Mouse (Mus musculus) heart, postnatal 4 days (tissue): ENCODE measurements around the gene Lrrtm4. TPM values are rescaled to one million over a fixed set of nuclear protein-coding genes. Genes with fewer than 3 reads are reported as not detected.

Experiments used
- DNase-seq: peaks from one replicate; pipeline ENCODE4 v3.0.0; 2021
- total RNA-seq, 2 experiments: library from RNA; stranded (reverse); gene quantifications; 2 replicates each; pipeline ENCODE4 v1.2.3; 2021

Lrrtm4 gene
- total RNA-seq, 2 experiments from 2014 or later, result 0.16 TPM; not detected in 1

DNA sequence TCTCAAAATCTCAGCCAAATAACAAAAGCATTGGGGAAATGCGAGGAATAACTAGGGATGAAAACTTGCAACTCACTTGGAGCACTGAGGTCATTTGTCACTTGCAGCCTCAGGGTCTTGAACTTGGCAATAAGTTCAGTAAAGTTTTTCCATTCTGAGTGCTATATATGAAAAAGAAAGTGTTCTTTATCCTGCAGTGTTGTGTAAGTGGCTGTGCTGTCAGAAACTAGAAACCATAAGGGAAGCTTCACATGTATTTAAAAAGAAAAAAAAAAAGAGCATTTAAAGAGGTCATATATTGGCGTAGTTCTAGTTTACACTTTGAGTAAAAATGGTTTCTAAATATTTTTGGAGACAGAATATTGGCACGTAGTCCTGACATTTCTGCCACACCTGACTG is 313.1 kb downstream of the Lrrtm4 start:
- no peak for DNase-seq

DNA sequence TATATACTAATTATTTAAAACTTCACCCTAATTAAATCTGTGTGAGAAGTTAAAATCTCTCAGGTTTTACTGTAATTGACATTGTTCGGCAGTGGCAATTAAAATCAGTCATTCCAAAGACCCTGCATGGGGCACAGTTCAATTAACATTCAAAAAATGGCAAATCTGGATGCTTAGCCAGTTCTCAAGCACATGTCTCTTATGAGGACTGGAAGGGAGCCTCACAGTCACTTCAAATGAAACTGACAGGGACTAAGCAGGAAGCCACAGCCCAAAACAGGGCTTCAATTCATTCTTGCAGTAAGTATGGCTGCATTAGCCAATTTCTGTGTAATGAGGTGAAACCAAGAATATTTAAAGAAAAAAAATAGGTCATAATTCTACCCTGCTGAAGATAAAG is 333.6 kb downstream of the Lrrtm4 start:
- DNase-seq, result no peak

DNA sequence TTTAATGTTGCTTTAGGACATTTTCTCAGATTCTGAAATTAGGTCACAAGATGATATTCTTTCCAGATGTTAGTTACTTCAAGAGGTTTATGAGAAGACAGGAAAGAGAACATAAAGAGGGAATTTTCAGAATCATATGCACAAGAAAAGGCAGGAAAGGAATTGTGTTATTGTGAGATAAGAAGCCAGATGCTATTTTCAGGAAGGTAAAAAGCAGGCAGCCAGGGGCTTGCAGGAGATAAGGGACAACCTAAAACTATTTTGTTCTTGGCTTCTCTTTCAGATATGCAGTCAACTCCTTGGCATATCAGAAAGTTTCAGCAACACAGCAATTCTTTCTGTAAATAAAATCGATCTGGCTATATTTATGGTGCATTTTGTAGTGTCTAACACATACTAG is 338.4 kb downstream of the Lrrtm4 start:
- DNase-seq, result no peak

DNA sequence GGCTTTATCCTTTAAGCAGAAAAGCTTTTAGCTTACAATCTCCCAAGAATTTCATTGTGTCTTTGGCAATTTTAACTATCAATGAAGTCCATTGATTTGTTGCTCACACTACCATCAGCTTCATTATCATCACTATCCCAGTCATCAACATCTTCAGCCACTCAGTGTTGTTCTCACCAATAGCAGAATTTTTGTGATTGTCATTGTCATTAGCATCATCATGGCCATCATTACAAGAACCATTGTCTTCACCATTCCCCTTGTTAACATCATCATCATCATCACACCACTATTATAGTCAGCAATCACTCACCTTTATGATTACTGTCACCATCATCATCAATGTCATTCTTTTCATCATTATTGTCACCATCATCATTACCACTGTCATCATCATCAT is 344.9 kb downstream of the Lrrtm4 start:
- DNase-seq, result no peak

- DNase-seq, result no peak
These were observed 347.9 kb downstream of the Lrrtm4 start for GRCm38 (mm10) chr6:80366532-80366931.

- DNase-seq, result no peak
These were observed 370.9 kb downstream of the Lrrtm4 start for GRCm38 (mm10) chr6:80389571-80389970.

DNA sequence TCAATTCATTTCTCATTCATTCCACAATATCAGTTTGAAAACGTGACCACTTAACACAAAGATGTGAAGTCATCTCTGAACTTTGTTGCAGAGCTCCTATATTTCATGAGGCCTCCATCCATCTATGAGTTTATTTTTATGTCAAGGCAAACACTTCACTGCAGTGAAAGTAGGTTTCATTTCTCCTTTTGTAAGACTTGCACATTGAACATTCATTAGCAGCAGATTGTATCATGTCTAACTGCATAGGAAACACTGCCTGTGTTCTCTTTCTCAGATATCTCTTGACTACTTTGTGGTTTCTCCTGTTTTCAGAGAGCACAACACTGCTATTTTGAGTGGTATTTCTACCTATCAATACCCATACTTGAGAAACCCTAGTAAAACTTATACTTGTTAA is 388.1 kb downstream of the Lrrtm4 start:
- DNase-seq, result no peak

GRCm38 (mm10) chr6:80440135-80440534 is 421.5 kb downstream of the Lrrtm4 start:
- no peak for DNase-seq

DNA sequence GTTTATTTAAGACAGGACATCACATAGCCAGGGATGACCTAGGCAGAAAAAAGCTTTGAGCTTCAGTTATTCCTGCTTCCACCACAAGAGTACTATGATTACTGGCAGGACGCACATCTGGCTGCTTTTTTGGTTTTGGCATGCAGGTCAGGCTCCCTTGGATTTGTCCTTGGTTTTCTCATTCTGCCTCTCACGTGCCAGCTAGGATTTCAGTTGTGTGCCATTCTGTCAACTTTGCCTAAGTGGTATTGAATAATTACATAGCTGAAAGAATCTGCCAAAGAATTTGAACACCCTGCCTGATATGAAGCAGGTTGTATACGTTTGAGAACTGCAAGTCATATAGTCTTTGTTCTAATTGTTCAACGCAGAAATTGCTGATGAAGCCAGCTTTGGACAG is 451.9 kb downstream of the Lrrtm4 start:
- no peak for DNase-seq

GRCm38 (mm10) chr6:80476153-80476552 is 457.5 kb downstream of the Lrrtm4 start:
- no peak for DNase-seq

GRCm38 (mm10) chr6:80545017-80545416 is 526.3 kb downstream of the Lrrtm4 start:
- no peak for DNase-seq

- DNase-seq, result no peak
These were observed 531.2 kb downstream of the Lrrtm4 start for GRCm38 (mm10) chr6:80549907-80550306.

DNA sequence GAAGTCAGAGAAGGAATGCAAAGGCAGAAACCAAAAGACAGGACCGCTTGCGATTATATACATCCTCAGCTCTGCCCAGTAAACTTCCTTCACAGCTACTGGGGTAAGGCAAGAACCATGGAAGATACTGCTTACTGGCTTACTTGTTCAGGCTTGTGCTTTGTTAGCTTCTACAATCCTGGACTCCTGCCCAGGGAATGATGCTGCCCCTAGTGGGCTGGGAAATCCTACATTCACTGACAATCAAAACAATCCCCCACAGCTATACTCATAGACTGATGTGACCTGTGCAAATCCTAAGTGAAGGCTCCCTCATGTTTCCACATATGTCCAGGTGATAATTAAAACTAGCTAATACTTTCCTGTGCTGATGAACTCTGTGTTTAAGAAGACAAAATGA is 534.7 kb downstream of the Lrrtm4 start:
- DNase-seq, result no peak

DNA sequence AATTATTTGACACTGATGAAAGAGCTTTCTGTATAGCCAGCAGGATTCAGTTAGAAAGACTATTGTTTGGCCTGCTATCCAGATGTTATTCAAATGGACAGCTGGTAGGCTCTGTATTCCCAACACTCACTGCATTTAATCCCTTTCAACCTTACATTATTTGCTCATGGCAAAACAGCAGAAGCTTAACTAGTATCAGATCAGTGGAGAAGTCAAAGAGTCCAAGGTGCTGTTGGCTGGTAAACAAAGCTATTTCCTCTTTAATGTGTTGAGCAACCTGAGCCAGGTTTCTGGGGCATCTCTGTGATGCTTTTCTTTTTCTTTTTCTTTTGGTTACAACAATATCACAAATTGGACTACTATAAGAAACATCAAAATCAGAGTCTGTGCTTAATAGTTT is 536.3 kb downstream of the Lrrtm4 start:
- DNase-seq, result no peak

GRCm38 (mm10) chr6:80577227-80577626 is 558.5 kb downstream of the Lrrtm4 start:
- no peak for DNase-seq

DNA sequence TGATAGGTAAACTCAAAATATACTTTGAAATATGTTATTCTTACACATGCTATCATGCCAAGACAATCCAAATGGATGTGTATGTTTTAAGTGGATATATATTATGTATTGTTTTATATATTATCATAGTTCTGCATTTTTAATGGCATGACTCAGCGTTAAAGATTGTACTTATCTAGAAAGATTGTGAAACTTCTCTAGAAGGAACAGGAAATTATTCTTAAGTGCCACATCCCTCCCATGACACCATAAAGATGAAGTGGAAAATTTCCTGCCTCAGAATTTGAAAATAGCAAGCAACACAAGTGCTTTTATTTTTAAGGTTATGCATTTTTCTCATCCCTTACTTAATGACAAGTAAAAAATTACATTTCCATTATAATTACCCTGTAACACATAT is 563.5 kb downstream of the Lrrtm4 start:
- no peak for DNase-seq

- no peak for DNase-seq
These were observed 571.1 kb downstream of the Lrrtm4 start for GRCm38 (mm10) chr6:80589776-80590175.

- no peak for DNase-seq
These were observed 600.8 kb downstream of the Lrrtm4 start for GRCm38 (mm10) chr6:80619508-80619907.

- no peak for DNase-seq
These were observed 604.1 kb downstream of the Lrrtm4 start for GRCm38 (mm10) chr6:80622676-80623334.

DNA sequence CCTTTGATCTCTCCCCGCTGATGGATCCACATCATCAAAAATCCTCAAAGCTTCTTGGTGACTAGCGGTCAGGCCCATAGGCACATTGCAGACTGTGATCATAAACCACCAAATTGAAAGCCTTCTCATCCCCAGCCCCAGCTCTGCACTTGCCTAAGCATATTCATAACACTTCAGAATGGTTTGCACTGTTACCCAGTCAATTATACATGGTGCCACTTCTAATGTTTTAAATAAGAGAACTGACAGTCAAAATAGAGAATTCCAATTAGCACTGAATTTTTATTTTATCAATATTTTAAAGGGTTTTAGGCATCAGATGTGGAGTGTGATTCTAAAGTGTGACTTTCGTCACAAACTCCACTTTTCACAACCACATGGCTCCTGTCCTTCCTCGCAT is 606.8 kb downstream of the Lrrtm4 start:
- DNase-seq, result no peak

DNA sequence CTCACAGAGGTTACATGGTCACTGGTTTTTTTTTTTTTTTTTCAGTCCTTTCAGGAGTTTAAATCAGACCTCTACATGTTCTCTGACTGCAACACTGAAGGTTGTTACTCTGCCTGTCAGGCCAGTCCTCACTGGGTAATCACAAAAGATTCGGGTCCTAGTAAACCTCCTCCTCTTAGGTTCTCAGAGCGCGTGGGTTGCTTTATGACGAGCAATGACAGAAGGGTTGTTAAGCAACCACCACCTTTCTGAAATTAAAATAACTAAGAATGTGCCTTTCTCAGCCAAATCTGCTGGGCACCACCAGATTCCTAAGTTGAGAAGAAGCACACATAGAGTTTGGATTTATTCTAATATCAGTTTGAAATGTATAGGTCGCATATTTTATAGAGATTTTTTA is 644.1 kb downstream of the Lrrtm4 start:
- no peak for DNase-seq

- DNase-seq, result no peak
These were observed 645.4 kb downstream of the Lrrtm4 start for GRCm38 (mm10) chr6:80664039-80664438.

GRCm38 (mm10) chr6:80704183-80704582 is 685.5 kb downstream of the Lrrtm4 start:
- no peak for DNase-seq

DNA sequence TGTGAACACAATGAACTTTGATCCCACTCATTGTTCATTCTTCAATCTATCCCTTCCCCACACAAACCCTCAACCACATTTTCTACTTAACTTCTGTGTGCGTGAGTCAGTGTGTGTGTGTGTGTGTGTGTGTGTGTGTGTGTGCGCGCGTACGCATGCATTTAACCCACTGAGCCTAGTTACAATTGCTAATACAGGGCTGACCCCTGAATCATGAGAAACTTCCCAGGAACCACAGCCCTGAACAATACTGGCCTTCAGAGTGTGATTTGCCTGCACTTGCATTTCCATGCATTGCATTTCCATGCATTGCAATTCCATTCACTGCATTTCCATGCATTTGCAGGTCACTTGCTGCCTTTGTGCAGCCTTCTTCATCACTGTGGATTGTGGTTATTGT is 701.8 kb downstream of the Lrrtm4 start:
- no peak for DNase-seq

GRCm38 (mm10) chr6:80733416-80733815 is 714.7 kb downstream of the Lrrtm4 start:
- DNase-seq, result no peak
